Mouse (Mus musculus) erythroid progenitor cell, adult 5-6 weeks (primary cell): Measurements from ENCODE around the gene Herc6. TPM values are rescaled to one million over a fixed set of nuclear protein-coding genes. Genes with fewer than 3 reads are reported as not detected.
"Not testable (repeated sequence)": the region's sequence is repeated elsewhere in the genome, so short reads cannot be mapped to it uniquely, and the experiment has no call there.

Source experiments
- ATAC-seq: replicated peaks from 2 replicates; pipeline ENCODE4 v1.8.0; 2016; ENCODE audit warnings: moderate number of reproducible peaks, mild to moderate bottlenecking, moderate TSS enrichment, inconsistent platforms; ENCODE audit not compliant: poor library complexity, low FRiP score, severe bottlenecking
- total RNA-seq, 2 experiments: library from RNA; stranded (forward) in 1 of 2; stranded (reverse) in 1 of 2; fragments of 150-400 nt in 1 of 2; fragments of 186-747, 209-891 nt in 1 of 2; gene quantifications; 2 replicates each; pipeline versions ENCODE4 v1.2.3 to v1.2.4; 2015 to 2017; ENCODE audit warnings: low replicate concordance in 2 of 2

Herc6 gene
- total RNA-seq (2015; ENCODE audit: low replicate concordance) (31.4 and 47.8 TPM in 2 replicates), total RNA-seq (2017; ENCODE audit: low replicate concordance) (64.6 and 111 TPM in 2 replicates)

GRCm38 (mm10) chr6:57580881-57581548 is at the start of gene Herc6:
Gene Herc6 (plus strand): TSS chr6:57581000.
- ATAC-seq: peak; percentile 98

DNA sequence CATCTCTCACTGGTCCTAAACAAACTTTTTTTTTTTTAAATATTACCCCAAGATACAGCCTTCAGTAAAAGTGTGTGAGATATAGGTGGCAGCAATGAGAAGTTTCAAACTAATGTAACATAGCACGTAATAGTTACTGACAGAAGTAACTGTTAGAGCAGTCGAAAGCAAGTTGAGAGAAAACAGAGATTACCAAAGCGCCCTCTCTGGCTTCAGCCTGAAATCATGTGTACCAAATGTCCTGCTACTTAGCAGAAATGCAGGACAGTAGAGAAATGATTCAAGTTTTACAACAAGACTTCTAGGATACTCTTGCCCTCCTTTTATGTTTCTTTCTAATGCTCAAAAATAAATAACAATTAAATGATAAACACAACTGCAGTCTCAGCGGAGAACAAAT is 49.8 kb upstream of the Herc6 start:
- ATAC-seq: no peak

- ATAC-seq: no peak
Measured at GRCm38 (mm10) chr6:57531441-57531840, 49.4 kb upstream of the Herc6 start.

DNA sequence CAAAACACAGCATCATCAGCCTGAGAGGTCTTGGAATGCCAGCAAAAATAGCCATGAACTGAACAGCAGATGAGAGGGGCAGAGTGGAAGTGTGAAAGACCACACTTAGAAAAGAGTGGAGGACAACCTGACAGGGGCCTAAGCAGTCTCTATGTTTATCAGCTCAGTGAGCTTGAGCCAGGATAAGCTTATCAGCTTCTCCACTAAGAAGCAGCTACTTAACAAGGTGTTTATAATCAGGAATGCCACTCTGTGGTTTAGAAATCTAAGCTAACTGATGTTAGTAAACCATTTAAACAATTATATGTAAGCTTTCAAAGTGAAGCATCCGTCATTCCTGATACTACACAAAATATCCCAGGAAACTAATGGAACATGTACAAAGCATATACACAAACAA is 48.8 kb upstream of the Herc6 start:
- no peak for ATAC-seq

DNA sequence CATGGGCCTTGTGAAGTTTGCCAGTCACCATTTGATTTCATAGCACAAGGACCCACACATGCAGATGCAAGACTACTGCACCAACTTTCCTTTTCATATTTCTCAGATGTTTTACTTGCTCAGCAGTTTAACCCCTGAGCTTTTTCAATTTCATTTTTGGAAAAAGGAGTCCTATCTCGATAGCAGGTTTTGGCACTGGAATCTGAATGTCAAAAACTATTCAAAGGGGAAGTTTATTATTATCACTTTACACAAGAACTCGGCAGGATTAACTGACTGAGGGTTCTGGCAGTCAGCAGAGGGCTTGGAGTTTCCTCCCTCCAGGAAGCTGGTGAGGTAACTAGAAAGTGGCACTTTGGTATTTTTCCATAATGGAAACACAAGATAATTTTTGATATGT is 47.4 kb upstream of the Herc6 start:
- no peak for ATAC-seq

DNA sequence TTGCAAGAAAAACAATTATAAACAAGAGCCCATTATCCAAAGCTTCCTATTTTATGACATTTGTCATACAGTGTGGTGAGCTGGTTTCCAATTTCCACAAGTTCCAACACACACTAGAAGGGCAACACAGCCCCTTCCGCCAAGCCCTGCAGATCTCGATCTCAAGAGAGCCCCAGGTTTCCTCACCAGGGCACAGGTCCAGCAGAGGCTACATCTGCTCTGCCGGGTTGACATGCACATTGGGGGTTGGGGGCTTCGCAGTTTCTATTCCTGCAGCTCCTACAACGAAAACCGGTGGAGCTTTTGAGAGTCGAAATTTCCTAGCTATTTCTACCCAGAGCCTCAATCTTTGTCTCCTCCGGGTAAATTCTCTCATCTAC is 46.6 kb upstream of the Herc6 start:
- ATAC-seq: no peak

- ATAC-seq: 0 out of 2 replicates have a peak, but pooled peaks have one; percentile 30
Measured at GRCm38 (mm10) chr6:57534611-57535286, 46.1 kb upstream of the Herc6 start.

DNA sequence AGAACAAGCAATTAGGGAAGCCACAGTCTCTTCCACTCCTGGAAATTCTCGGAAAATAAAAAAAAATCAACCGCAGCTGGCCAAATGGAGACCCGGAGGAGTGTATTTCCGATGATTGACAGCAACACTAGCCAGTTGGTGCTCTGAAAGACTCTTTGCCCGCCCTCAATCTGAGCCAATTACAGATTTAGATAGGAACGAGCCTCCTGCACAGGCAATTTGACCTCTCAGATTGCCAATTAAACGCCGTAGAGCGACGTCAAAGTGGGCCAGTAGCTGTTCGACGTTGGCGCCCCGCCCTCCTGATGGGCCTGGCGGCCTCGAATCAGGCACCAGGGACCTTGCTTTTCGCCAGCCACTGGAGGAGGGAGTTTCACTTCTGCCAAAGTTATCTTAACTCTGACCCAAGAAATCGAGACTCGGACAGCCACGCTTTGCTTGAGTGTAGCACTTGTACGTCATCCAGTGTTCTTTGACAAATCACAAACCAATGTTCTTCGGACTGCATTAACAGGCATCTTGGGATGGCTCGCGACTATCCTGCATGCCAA is 45.3 kb upstream of the Herc6 start, which contains the start of gene Ppm1k:
Ppm1k (minus strand) TSS at position 83 of the 551 bp plus-strand sequence.
- ATAC-seq: peak; percentile 96

DNA sequence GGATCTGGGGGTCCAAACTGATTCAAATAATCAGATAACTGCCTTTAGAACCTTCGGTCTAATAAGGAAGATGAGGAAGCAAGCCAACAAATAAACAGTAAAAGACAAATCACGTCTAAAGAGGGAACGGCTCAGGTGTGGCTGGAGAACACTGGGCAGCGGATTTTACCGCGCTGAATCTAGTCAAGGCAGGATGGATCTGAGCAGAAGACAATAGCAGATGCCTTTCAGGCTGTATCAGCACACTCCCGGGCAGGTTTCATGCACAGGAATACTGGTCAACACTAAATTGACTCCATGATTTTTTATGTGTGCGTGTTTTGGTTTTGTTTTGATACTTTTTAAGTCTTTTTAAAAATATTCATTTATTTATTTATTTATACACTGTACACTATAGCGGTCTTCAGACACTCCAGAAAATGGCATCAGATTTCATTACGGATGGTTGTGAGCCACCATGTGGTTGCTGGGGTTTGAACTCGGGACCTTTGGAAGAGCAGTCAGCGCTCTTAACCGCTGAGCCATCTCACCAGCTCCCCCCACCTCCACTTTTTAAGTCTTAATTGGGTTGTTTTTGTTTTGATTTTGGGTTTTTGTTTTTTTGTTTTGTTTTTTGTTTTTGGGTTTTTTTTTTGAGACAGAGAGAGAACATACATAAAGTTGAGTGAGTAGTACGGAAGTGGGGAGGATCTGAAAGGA is 44.7 kb upstream of the Herc6 start:
- ATAC-seq: no peak

GRCm38 (mm10) chr6:57537887-57538286 is 42.9 kb upstream of the Herc6 start:
- no peak for ATAC-seq

DNA sequence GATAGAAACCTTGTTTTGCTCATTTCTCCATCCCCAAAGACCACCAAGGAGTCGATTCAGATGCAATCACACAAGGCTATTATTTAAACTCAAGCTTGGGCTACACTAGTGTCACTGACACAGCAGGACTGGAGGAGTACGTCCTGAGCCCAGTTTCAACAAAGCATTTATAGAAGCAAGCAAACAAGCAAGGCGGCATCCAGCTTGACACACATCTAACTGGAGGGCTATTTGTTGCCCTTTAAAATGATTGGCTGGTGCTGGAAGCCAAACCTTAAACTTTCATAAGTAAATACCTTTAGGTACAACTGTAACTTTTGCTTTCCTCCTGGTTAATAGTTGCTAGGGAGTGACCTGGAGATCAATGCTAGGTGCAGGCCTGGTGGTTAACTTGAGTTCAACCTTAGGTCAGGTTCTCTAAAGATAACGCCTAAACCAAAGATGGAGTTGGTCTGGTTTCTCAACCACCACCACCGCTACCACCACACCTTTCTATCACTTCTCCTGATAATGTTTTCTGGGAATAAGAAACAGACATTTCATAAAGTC is 39.8 kb upstream of the Herc6 start:
- ATAC-seq: no peak

DNA sequence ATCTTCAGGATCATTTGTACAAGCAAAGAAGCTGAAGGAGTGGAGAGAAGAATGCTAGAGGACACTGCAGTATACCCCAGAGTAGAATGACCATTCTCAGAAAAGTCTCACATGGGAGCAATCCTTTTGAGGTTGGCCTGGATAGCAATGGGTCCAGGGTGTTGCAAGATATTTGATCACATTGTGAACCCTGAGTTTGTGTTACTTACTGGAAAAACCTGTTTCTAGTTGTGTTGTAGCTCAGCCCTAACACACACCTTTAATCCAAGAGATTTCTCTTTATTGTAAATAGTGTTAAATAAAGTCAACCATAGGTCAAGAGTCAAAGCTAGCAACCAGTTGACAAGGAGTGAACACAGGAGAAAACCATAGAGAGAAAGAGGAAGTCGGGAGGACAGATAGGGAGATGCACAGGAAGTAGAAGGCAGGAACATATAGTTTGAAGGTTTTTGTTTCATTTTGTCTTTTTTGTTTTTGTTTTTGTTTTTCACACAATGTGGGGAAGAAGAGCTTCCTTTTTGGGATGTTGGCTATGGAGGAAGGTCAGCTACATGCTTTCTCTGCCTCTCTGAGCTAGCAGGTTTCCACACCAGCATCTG is 39.0 kb upstream of the Herc6 start:
- no peak for ATAC-seq

- ATAC-seq: not testable (repeated sequence)
Measured at GRCm38 (mm10) chr6:57543591-57543990, 37.2 kb upstream of the Herc6 start.

- ATAC-seq: no peak
Measured at GRCm38 (mm10) chr6:57544866-57545265, 35.9 kb upstream of the Herc6 start.

GRCm38 (mm10) chr6:57551211-57551796 is 29.5 kb upstream of the Herc6 start:
- no peak for ATAC-seq

DNA sequence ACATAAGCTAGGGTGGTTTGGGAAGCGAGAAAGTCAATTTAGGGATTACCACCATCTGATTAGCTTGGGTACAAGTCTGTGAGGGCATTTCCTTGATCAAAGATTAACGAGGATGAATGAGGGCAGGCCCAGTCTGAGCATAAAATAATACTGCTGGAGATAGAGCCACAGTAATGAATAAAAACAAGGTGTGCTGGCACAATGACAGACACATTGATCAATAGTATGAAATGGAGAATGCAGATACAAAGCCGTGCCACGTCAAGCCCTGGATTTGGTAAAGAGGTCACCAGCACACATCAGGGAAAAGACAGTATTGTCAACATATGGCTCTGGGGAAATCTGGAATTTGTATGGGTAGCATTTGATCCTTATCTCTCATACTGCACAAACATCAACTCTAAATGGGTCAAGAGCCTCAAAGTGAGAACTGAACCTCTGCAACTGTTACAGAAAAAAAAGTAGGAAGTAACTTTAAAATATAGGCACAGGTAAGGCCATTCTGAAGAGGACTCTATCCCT is 22.9 kb upstream of the Herc6 start:
- ATAC-seq: no peak

DNA sequence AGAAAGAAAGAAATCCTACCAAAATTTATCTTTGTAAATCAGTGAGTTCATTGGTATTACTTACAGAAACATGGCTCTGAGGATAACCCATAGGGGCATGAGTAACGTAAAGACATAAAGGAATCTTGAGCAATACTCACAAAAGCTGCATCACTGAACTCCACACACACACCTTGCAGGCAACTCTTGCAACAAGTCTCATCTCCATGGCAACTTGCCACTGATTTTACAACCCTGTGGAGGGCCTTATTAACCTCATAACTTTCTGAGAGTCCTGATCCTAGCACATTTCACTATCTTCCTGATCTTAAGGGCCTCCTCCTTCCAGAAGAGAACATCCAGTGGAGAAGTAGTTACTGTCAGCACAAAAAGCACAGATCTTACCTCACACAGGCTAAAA is 17.3 kb upstream of the Herc6 start:
- no peak for ATAC-seq

- no peak for ATAC-seq
Measured at GRCm38 (mm10) chr6:57565452-57565851, 15.3 kb upstream of the Herc6 start.

GRCm38 (mm10) chr6:57567630-57568029 is 13.2 kb upstream of the Herc6 start:
- ATAC-seq: no peak
